Mouse (Mus musculus) ovary, postnatal 14 days (tissue): ENCODE results near the gene Trim2.

ENCODE experiments used
- DNase-seq: peaks from one replicate; pipeline ENCODE4 v3.0.0; 2022; ENCODE audit warnings: low spot score

Gene Trim2

DNA sequence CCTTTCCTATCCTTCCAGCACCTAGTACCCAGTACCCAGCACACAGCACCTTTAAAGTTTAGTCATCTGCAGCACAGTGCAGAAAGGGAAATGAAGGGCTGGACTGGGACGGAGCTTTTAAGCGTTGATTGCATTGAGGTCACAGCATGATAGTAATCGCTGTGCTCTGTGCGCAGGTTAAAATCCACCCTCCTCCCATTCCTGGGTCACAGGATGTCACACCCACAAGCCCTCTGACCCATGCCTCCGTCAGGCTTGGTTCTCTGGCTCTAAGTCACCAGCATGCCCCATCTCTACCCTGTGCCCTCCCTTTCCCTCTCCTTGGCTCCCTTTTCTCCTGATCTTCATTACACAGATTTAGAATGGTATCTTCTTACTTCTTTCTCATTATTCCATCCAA, 20.4 kb downstream of the Trim2 start:
- DNase-seq: no peak

DNA sequence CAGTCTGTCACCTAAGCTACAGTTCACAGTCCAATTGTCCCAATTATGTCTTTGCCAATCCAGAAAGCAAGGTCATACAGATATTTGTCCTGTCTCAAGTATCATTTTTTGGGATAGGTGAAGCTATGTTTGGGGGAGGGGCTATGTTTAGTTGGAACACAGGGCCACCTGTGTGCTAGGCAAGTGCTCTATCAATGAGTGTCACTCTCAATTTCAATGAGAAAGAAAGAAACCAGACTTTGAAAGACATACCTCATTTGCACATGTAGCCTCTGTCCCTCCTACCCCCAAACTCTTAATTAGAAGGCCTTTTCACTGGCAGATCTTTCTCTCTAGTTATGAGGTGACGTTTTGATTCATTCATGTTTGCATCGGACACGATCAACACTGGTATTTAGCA, 21.9 kb downstream of the Trim2 start:
- DNase-seq: no peak

DNA sequence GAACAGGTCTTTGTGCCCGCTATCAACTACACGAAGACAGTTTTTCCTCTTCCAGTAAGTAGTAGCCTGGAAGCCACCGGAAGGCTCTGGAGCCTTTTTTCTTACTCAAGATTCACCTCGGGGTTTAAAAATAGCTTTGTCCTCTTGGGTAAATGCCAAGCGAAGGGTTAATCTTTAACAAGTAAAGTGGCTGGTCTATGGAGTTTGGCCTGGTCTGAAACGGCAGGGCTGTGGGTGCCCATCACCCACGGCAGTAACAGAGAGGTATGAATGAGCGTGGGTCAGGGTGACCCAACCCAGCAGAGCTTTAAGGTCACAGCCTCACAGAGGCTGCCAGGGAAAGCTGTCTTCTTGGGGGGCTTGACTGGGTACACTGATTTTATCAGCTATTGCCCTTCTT, 23.2 kb downstream of the Trim2 start:
- DNase-seq: no peak

DNA sequence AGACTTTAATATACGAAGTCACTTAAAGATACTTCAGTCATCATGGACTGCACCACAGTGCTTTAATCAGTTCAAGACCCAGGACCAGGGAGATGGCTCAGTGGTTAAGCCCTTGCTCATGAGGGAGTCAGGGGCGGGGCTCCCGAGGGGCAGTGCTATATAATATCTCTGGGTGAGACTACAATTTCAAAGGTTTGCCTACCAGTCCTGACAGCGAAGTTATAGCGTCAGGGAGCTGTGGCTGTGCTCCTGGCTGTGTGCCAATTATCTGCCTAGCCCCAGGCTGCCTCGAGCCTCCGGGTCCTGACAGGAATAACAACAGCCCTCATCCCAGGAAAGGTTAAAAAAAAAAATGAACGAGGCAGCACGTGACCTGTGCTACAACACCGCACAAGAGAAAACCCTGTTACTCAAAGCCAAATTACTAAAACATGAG, 24.7 kb downstream of the Trim2 start:
- no peak for DNase-seq

DNA sequence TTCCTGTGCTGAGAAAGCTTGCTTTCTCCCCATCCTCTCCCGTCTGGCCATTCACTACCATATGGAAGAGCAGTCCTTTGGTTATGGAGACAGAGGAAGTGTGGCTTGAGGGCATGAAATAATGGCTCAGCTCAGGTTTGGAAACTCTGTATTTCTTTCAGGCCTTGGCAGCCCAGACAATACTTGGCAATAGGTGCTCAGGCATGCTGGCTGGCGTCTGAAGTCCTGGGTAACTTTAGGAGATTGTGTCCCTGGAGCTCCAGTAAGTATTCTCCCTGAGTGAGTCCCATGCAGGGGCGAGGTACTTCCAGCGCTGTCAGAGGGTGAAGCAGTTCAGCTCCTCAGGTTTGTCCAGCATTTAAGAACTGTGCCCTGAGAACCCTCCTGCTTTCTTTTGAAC, 27.9 kb downstream of the Trim2 start:
- DNase-seq: no peak

DNA sequence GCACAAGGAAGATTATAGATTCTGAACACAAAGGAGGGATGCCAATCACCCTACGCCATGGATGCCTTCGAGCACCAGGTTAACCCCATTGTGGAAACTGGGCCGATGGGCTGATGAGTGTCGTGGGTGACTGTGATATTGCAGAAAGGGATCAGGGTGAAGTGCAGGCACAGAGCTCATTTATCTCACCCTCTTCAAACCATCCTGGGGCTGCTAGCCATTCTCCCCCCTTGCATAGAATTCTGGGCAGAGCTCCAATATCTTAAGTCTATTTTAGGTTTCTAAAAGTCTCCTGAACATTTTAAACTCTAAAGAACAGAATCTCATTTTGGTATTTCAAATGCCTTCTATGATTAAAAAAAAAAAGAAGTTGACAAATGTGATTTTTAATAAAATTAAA, 31.6 kb downstream of the Trim2 start:
- no peak for DNase-seq

DNA sequence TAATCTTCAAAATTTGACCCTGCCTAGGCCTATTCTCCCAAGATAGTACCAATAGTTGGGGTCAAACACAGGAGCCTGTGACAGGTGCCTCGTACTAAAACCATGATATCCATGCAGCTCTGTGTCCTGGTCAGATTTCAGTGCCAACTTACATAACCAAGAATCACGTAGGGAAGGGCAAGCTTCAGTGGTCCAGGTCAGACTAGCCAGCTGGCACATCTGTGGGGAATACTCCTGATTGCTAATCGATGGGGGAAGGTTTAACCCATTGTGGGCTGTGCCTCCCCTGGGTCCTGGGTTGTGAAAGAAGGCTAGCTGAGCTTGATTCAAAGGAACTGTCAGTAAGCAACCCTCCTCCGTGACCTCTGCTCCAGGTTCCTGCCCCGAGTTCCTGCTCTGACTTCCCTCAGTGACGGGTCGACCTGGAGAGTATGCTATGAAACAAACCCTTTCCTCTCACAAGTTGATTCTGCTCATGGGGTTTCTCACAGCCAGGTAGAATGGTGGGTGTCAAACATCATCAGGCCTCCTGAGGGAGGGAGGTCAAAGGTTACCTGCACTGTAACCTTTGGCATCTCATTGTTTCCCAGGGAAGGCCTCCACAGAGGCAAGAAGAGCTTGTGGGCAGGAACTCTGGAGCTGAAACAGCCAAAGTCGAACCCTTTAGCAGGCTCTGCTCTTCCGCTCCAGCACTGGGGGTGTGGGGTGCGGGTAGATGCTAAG, 34.2 kb downstream of the Trim2 start:
- DNase-seq: no peak

DNA sequence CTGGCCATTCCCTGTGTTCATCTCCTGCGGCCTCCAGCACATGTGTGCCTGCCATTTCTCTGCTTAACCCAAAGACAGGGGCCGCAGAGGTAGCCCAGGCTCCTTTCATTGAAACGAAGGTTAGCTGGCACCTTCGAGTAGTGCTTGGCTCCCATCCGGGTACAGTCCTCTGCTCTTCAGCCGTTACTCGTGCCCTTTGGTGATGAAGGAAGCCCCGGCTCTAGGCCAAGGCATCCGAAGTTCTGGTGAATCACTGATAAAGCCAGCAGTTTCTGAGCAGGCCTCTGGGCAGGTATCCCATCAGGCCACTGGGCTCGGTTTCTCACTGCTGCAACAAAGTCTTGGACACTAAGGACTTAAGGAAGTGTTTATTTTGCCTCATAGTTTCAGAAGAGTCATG, 34.9 kb downstream of the Trim2 start:
- DNase-seq: no peak

DNA sequence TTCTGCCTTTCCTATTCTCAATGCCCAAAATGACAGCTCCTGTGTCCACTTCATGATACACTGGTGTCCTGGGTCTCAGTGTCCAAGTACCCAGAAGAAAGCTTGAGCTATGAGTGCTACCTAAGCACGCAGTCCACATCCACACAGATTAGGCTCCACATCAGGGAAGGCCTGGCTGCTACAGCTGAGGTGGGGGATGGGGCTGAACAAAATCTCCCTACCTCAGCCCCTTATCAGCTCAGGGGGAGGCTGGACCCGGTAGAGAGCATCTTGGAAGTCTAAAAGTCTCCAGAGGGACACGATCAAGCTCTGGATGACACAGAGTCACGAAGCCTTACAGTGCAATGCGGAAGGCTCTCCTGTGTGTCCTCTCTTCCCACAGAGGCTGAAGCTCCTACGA, 35.6 kb downstream of the Trim2 start:
- no peak for DNase-seq

DNA sequence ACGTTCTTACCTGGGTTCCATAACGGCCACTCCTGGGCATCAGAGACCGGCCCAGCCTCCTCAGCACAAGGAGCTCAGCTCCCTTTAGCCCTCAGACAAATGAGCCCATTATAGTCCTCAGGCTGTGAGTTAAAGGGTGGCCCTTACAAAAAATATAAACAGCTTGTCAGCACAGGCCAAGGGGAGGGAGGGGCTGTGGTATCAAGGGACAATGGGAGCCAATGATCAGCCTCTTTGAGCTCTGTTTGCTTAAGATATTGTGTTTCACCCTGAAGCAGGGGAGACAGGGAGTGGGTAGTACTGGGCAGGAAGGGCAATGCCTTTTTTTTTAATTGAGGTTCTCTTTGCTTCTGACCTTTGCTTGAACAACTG, 36.1 kb downstream of the Trim2 start:
- DNase-seq: no peak

DNA sequence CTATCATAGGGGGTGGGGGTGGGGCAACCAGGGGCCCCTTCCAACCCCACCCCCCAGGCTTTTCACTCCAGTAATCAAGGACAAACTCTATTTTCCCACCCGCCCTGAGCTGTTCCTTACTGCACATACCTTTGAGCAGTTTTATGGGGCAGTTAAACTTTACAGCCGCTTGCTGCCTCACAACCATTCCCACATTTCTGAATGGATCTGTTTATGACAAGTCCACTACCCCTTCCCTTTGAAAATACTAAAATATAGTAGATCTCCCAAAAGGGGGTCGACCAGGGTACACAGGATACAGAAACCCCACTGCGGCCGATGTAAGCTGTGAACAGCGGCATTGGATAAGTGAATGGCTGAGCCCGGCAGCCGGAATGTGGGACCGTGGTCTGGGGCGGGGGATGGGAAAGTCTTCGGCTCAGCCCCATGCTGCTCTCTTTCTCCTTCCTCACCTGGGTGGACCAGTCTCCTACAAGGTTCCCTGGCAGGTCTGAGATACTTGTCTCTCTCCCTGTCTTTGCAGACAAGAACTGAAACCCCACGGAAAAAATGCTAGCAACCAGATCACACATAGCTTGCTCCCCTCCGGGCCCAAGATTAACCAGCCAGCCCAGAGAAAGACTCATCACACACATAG, 36.6 kb downstream of the Trim2 start:
- DNase-seq: no peak

DNA sequence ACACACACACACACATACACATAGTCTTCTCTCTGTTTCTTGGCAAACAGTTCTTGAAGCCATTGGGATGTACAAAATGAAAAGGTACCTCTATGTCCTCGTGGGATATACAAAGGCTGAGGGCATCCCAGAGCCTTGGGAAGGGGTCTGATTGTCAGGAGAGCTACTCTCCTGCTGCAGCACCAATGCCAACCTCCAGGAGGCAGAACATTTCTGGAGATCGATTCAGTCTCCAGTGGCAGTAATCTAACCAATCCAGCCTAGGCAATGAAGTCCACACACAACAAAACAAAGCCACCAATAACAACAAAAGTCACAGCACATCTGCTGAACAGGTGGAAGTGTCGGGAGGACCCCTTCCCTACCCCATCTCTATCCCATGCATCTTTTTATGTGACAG, 38.2 kb downstream of the Trim2 start:
- no peak for DNase-seq

DNA sequence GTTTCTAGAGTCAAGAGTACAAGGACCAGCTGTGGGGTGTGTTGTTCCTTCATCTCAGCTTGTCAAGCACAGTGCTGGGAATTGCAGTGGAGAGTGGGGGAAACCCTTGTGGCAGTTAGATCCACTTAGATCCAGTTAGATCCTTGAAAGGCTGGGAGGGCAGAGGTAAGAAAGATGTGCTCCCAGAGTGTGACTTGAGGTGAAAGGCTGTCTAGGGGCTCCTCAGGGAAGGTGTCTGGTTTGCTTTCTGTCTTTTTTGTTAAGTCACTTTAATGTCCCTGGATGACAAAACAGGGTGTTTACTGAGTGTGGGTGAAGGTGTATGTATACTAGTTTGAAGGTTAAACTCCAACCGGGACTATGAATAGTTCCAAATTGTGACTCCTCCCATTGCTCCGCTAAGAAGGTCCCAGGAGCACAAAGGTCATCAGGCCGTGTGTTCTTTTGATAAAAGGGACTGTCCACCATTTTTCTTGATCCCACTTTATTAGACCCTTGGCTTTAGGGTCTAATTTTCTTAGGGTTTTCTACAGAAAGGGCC, 40.2 kb downstream of the Trim2 start:
- DNase-seq: no peak

DNA sequence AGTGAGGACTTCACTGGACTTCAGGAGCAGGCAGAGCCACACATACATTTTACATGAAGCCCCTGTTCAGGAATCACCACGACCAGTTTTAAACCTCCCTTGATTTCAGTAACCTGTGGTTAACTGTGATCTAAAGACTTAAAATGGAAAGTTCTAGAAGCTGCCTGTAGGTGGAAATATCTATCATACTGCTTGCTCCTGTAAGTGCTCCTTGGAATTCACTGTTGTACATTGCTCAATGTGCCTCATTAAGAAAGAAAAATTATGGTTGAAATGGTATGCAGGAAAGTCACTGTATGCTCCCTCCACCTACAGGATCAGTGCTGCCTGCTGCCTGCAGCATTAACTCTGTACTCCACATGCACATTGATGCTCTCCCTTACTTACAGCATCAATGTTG, 41.6 kb downstream of the Trim2 start:
- DNase-seq: no peak

DNA sequence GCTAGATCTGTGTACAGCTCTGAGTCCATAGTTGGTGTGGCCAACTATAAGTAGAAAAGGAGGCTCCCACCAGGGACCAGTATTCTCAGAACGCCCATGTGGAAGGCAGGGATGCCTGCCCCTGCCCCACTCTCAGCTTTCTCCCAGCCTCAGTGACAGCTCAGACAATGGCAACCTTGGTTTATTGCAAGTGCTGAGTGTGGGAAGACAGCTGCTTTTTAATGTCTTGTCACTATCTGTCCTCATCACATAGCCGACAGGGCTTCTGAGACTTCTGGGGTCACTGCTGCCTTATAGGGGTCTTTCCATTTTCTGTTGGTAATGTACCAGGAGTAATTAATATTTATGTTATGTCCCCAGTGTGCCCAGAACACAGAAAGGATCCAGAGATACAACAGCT, 42.3 kb downstream of the Trim2 start:
- no peak for DNase-seq

DNA sequence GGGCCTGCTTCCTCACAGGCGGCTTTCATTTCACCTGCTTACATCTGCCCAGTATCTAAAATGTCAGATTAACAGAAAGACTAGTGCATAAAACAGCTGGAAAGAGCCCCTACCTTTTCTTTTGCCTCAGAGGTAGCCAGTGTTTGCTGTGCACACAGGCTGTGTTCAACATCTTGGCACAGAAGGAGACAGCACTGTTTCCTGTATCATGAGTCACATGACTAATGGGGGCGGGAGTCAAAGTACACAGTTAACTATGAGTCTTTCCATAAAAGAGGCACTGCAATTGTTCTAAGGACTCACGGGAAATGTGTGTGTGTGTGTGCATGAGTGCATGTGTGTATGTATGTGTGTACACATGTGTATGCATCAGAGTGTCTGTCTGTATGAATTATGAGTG, 43.9 kb downstream of the Trim2 start:
- no peak for DNase-seq

DNA sequence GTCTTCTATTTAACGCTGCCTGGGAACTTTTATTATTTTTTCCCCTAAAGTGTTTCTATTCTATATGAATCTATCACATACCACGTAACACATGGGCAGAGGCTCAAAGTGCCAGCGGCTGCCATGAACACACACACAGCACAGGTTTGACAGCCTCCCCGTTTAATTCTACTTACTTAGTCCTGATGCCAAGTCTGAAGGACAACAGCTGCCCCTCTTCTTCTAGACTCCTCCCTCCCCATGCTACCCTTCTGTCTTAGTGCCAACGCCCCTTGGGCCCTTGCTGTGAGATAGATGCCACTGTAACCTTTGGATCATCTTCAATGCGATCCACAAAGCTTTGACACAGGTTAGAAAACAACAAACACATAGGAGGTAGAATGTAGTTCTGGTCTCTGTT, 44.8 kb downstream of the Trim2 start:
- no peak for DNase-seq

DNA sequence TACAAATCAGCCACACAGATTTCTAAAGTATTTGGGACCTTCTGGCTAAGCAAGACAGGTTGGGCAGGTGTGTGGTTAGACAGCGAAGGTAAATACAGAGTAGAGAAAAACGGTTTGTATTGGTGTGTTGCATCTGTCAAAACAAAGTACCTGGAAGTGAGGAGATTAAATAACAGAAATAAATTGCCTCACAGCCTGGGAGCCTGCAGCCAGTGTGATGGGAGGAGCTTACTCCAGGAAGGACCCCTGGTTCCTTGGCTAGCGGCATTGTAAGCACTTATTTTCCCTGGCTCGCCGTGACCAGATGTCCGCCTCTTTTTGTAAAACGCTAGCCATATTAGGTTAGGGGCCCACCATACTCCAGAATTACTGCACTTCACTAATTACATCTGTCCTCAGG, 45.8 kb downstream of the Trim2 start:
- no peak for DNase-seq

DNA sequence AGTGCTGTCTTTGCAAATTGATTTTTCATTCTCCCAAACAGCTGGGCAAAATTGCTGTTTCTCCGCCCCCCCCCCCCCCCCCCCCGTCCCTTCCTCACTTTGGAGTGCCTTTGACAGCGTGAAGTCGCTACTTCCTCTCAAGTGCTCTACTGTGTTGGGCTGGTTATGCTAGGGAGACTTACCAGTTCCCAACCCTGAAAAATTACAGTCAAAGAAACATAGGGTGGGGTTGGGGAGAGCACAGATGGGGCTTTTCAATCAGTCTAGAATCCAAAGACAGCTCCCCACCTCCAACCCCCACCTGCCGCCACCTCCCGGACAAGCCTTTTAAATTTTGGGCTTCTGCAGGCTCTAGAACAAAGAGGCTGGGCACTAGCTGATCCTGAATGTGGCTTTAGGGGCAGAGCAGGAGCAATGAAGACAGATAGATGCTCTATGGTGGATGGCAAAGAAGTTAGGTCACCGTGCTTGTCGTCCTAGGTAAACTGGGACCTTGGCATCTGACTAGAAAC, 46.6 kb downstream of the Trim2 start:
- DNase-seq: no peak

DNA sequence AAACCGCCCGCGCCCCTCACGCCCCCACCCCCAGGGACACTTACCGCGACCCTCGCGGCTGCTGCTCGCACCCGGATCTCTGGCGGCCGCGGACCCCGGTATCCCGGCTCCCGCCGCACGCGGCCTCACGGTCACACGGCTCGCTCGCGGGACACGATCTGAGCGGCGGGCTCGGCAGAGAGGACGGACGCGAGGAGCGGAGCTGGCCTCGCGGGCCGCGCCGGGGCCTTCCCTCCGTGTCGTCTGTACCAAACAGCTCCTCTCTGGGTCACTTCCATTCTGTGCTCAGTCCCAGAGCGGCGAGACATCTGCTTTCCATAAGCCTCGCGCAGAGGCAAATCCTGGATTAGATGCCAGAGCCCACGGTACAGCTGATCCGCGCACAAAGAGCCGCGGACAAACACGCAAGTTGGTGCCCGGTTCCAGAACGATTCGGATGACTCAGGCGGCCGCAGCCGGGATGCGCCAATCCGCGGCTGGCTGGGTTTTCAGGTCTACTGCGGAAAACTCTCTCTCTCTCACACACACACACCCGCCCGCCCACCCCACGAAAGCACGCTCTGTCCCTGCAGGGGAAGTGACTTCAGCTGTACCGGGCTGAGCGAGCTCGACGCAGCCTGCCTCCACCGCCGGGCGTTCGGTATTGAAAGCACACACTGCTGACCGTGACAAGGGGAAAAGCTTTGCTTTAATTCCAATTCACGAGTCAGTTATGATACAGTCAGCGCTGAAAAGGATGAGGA, 47.2 kb downstream of the Trim2 start:
- DNase-seq: no peak

DNA sequence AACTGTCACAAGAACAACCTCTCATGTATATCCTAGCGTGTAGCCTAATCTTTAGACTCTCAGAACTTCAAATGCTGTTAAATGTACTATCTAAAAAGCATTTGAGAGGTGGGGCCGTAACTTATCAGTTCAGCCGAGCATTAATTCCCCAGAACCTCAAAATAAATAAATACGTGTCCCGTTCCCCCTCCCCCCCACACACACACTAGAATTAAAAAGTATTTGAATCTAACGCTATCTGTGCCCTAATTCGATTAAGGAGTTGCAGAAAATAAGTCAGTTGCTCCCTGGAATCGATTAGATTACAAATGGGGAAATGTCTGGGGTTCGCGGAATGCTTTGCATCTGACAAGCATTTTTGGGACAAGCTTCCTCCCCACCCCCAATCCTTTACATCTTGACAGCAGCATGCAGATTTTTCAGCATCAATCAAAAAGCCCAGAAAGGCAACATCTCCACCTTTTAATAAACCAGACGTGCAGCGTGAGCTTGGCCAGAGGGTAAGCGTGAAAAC, 48.1 kb downstream of the Trim2 start:
- no peak for DNase-seq

DNA sequence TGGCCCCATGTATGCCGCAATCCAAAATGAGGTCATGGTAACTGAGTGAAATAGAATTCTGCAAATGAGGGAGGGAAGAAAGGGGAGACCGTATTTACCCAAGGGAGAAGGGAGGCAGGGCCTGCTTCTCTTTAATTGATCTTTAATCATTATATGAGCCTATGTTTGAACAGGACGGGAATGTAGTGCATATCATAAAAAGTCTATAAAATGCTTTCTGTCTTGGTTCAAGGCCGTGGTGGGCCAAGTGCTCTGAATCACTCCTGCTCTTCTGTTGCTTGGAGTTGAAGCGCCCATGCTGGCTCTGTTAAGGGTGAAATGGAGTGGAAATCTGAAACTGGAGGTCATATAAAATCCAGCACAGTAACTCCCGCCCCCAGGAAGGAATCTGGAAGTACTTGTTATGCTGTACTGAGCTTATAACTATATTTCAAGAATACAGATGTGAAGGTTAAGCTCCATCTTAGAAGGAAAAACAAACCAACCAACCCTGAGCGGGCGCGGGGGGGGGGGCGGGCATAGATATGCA, 48.6 kb downstream of the Trim2 start:
- DNase-seq: no peak

DNA sequence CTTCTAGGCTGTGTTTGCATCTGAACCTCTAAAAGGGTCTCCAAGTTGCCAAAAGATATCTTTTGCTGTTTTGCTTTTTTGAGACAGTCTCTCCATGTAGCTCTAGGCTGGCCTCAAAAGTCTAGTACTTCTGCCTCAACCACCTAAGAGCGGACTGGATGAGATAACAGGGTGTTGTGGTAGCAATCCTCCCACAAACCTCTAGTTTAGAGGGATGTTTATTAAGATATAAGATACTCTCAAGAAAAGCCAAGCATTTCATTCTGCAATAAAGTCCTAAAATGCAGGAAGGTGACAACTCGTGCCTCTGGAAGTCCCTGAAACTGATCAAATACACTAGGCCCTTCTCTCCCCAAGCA, 52.2 kb downstream of the Trim2 start:
- no peak for DNase-seq
